Mouse (Mus musculus) thymus, postnatal 36 days (tissue): ENCODE measurements around the gene Bex2.

ENCODE experiments used
- DNase-seq, 2 experiments: peaks; one replicate each; pipeline ENCODE4 v3.0.0; 2022; ENCODE audit warnings: mixed read lengths in 2 of 2

The Bex2 gene

GRCm38 (mm10) chrX:136068020-136068419, at the start of gene Bex2:
Bex2 (minus strand) TSS chrX:136068236.
- DNase-seq = peak; percentile 12 to 27

- DNase-seq = no peak
Measured at GRCm38 (mm10) chrX:136115419-136115961, 47.5 kb upstream of the Bex2 start.

GRCm38 (mm10) chrX:136115015-136115414, 47.0 kb upstream of the Bex2 start:
- DNase-seq = no peak

- DNase-seq = peak in 1 of 2 experiments; percentile 2
Measured at GRCm38 (mm10) chrX:136107942-136108341, 39.9 kb upstream of the Bex2 start.

- no peak for DNase-seq
Measured at GRCm38 (mm10) chrX:136104724-136105088, 36.7 kb upstream of the Bex2 start.

- DNase-seq = no peak
Measured at GRCm38 (mm10) chrX:136104046-136104723, 36.1 kb upstream of the Bex2 start.

- no peak for DNase-seq
Measured at GRCm38 (mm10) chrX:136094421-136094820, 26.4 kb upstream of the Bex2 start.

GRCm38 (mm10) chrX:136092497-136093279, 24.7 kb upstream of the Bex2 start:
- DNase-seq = no peak

GRCm38 (mm10) chrX:136085155-136085554, 17.1 kb upstream of the Bex2 start, which contains the start of gene Nxf3:
Nxf3 (minus strand) TSS chrX:136085255.
- no peak for DNase-seq

- peak in 1 of 2 experiments; percentile 1 for DNase-seq
Measured at GRCm38 (mm10) chrX:136067201-136067991, 640 bp downstream of the Bex2 start.

- DNase-seq = no peak
Measured at GRCm38 (mm10) chrX:136060698-136061097, 7.3 kb downstream of the Bex2 start.

- DNase-seq = no peak
Measured at GRCm38 (mm10) chrX:136051219-136051618, 16.8 kb downstream of the Bex2 start.

- DNase-seq = peak; percentile 12 to 13
Measured at GRCm38 (mm10) chrX:136047528-136047927, 20.5 kb downstream of the Bex2 start.

- DNase-seq = no peak
Measured at GRCm38 (mm10) chrX:136043726-136044125, 24.3 kb downstream of the Bex2 start.

GRCm38 (mm10) chrX:136032799-136033763, 35.0 kb downstream of the Bex2 start, which contains the start of gene Arxes1:
Arxes1 (plus strand) TSS chrX:136033367.
- DNase-seq = peak in 1 of 2 experiments; percentile 8

GRCm38 (mm10) chrX:136030331-136030730, 37.7 kb downstream of the Bex2 start:
- DNase-seq = no peak
